Mouse (Mus musculus): Measurements from ENCODE around the gene Prr14.

DNA sequence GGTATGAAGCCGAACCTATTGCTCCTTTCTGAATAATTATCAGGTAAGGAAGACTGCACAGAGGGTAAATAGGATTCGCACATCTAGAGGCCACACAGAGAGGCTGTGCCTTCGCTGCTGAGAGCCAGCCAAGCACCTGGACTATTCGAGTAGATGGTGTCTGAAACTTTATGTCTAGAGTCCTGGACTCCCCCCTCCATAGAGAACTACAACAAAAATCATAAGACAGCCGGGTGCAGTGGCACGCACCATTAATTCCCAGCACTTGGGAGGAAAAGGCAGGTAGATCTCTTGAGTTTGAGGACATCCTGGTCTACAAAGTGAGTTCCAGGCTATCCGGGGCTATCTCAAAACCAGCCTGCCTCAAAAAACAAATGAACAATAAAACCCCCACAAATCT lies 9.4 kb upstream of the Prr14 start:
- no peak for TF ChIP-seq CTCF (IDR thresholded peaks at IDR 0.05; ENCODE audit: low read depth)
- no peak for TF ChIP-seq EP300 (IDR thresholded peaks at IDR 0.05; ENCODE audit: low read depth)

Measured in liver, postnatal 0 days (tissue).